Mouse (Mus musculus): ENCODE results near the gene Bmp5.
A peak's percentile ranks its signal among the peaks of the same experiment; 100 is the strongest.
"Not testable (repeated sequence)": the region's sequence is repeated elsewhere in the genome, so short reads cannot be mapped to it uniquely, and the experiment has no call there.

Gene Bmp5

DNA sequence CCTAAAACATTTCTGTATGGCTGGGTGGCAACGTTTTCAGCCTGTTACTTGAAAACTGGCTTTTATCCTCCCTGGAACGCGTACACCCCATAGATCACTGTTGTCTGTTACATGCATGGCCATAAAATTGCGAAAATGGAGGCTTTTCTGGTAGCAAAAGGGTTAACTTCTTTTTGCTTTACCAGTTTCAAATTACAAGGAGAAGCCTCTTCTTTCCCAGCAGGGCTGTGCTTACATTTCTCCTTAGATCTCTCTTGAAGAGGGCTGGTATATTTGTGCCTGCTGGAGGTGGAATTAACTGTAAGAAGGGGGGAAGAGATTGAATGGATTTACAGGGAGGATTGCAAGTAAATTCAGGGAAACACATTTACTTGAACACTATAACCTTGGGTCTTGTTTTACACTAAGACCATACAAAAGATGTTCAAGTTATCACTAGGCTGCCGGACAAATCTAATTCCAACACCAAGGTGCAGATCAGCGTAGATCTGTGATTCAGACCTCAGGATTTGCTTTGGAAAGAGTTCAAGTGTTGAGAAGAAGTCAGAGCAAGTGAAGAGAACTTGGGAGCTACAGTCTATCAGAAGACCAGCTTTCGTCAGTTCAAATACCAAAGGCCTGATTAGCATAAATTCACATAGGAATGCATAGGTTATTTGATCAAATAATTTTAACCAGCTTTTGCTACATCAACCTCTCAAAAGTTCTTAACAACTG lies at the start of gene Bmp5:
Gene Bmp5 (plus strand): TSS at position 236 of the 717 bp plus-strand sequence.
- no peak for DNase-seq (ENCODE audit: low spot score)

DNA sequence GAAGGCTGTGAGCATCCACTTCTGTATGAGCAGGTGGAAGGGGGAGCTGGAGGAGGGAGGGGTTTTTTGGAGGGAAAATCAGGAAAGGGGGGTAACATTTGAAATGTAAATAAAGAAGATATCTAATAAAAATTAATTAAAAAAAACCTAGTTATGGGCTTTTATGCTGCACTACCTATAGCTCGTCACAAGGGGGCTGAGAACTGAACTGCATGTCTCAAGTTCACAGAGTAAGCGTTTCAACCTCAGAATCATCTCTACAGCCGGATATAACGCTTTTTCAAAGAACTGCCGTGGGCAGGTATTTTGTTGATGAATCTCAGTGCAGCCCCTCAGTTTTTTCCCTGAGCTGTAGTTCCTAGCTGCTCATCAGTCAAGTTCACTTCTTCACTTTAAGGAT lies 15.1 kb upstream of the Bmp5 start:
- DNase-seq (ENCODE audit: low spot score): no peak

DNA sequence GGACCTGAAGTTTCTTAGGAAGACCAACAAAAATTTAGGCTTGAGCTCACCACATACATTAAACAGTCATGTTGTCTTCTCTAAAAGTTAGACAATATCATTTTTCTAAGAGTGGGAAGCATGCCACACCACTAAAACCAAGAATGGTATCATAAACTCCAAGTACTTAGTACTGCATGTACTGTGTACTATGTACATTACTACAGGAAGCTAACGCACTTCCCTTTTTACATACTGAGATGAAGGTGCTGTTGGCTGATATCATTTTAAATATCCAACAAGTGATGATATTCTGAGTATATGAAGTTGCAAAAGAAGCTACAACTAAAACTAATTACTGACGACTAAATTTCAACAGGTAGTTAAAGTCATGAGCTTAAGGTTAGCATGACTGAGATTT lies 13.6 kb upstream of the Bmp5 start:
- no peak for DNase-seq (ENCODE audit: low spot score)

DNA sequence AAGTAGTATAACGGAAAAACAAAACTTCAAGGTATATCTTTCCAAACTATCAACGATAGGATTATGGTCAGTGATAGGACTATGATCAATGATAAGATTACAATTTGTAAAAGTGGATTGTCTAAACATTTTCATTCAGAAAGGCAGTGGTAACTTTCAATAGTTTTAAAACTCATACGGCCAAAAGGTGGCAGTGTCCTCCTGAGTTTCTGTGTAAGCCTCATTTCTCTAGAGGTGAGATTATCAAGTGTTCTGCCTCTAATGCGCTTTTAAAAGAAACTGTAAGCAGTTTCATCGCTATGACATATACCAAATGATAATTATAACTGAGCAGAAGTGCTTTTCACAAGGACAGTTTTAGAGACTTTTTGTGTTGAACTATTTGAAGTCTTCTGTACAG lies 12.7 kb upstream of the Bmp5 start:
- peak; percentile 13 for DNase-seq (ENCODE audit: low spot score)

DNA sequence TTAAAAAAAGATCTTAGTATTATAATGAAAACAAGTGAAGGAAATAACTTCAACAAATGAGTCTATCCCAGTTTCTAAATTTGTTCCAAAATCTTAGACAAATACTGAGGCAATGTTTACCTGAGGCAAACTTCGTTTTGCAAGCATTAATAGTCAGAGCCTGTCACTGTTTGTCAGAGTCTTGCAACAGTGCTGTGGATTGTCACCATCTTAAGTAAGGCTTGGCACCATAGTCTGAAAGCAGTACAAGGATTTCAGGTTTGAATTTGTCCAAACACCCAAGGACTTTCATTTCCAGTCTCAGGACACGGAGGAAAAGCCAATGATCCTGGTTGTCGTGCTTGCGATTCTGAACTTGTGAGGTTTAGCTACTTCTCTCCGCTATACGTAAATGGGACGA lies 10.4 kb upstream of the Bmp5 start:
- DNase-seq (ENCODE audit: low spot score): no peak

DNA sequence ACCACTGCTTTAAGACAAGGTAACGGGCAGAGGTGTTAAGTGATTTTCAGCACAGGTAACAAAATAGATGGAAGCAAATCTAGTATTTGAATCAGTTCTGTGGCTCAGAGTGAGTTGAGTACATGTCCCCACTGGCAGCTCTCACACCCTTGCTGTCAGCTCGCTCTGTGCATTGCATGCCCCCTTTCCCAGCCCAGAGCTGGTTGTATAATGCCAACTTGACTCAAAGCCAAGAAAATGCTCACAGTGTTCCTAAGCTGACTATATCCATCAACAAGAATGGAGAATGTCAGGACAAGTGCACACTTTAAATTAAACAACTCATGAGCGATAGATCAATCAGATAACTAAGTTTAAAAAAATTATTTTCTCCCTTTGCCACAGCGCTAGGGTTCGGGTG lies 8.6 kb upstream of the Bmp5 start:
- no peak for DNase-seq (ENCODE audit: low spot score)

DNA sequence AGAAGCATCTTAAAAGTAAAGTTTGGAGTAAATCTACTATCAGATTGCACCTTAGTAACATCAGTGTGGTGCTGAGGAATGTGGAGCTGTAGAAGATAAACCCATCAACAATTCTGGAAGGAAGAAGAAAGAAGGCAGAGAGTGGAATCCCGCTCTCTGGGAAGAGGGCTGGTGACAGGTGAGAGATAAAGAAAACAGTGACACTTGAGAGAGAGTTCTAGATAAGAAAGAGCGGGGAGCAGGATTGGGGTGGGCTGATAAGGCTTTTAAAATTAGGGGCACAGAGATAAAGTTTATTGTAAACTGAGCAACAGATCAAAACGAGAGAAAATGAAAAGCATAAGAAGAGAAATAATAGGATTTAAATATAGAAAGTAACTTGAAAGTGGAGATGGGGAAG lies 6.1 kb upstream of the Bmp5 start:
- DNase-seq (ENCODE audit: low spot score): no peak

DNA sequence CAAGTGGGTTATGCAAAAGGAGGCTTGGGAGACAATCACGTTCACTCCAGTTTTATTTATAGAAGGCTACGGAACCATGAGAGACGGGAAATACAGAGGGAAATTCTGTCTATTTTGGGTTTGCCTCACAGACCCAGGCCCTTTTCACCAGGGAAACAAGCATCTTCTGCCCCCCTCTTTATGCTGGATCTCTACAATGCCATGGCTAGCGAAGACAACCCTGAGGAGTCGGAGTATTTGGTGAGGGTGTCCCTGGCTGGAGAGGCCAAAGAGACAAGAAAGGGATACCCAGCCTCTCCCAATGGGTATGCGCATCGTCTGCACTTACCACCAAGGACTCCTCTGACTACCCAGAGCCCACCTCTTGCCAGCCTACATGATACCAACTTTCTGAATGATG lies 989 bp downstream of the Bmp5 start:
- no peak for DNase-seq (ENCODE audit: low spot score)

DNA sequence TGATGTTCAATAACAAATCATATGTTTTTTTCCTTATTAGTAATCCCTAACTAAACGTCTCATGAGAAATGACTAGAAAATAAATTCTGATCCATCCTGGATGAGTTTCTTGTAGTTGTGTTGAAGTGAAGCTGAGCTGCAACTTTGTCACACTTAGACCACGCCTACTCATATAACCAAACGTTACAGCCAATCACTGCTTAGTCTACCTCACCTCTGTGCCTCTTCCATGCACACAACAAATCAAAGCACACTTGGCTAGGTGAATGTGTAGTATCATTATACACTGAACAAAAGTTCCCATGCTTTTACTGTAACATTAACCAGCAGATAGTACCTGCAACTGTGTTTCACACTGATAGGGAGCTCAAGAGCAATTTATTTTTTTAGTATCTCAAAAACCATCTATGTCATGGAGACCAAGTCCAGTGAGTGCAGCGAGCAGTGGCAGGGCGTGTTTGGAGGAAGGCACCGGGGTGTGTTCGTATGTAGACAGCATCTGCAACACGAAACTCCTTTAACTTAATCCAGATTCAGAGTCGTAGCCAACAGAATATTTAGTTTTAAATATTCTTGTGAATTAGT lies 3.7 kb downstream of the Bmp5 start:
- no peak for DNase-seq (ENCODE audit: low spot score)

DNA sequence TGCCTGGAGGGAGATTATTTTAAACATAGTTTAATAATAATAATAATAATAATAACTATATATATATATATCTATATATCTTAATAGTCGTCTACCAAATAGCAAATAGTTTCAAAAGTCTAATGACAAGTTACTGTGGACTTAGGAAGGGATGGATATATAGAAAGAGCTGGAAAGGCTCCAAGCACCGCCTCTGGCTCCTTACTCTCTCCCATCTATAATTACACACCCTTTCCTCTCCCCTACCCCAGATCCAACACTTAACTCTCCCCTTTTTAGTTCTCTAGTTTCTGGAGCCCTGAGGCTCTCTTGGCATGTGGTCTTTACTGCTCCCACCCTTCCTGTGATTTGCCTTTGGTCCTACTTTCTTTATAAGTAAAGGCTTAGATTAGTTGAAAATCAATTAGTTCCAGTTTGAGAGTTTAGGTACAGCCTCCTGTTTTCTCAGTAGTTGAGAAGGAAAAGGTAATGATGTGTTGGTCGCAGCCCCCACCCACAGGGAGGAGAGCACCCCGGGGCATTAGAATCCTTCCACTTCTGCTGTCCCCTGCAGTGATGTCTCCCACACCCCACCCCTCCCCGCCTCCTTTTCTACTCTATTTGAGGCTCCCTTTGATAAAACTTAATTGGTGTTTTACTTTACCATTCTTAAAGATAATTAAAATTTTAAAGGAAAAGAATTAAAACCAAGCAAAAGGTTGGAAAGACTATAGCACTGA lies 5.6 kb downstream of the Bmp5 start:
- no peak for DNase-seq (ENCODE audit: low spot score)

DNA sequence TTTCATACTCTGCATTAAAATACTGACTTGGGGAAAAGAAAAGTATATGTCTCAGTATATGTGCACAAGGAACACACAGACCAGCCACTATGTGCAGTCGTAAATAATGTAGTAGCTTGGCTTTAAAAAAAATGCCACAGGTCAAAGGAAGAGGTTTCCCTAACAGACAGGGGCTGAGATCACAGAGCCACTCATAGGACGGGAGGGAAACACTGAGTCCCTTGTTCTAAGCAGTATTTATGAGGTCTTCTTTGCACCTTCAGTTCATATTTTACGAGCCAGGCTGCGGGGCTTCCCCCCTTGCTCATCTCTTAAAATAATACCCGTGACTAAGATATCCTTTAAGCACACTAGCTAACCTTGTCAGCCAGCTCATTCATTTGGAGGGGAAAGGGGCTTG lies 6.4 kb downstream of the Bmp5 start:
- DNase-seq (ENCODE audit: low spot score): no peak

DNA sequence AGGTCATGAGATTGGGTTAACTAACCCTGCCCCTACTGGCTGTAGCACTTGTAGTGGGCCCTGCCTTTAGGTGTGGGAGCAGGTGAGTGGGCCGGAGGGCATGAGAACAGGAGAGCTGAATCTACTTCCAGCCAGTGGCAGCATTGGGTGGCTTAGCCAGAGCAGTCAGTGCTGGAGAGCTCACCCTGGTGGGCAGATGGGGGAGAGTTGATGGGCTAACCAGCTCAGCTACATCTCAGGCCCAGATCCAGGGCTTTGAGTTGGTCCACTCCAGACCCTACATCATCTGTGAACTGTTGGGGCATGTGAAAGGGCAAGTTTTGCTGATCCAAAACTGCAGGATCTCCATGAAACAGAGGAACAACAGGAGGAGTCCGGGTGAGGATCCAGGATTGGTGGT lies 8.4 kb downstream of the Bmp5 start:
- no peak for DNase-seq (ENCODE audit: low spot score)

DNA sequence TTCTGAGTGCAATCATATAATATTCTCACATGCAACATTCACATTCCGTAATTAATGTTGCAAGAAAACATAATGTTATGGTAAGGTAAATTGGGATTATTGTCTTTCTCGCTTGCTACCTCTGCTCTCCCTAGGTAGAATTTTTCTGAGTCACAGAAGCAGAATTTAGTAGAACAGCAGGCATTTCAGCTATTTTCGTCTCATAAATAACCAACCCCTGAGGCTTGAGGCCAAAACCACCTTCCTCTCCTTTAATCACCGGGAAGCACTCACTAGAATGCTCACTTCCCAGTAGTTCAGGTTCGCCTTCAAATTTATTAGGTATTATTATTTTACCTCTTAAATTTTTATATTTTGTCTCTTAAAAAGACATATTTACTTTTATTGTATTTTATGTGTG lies 10.8 kb downstream of the Bmp5 start:
- DNase-seq (ENCODE audit: low spot score): no peak

DNA sequence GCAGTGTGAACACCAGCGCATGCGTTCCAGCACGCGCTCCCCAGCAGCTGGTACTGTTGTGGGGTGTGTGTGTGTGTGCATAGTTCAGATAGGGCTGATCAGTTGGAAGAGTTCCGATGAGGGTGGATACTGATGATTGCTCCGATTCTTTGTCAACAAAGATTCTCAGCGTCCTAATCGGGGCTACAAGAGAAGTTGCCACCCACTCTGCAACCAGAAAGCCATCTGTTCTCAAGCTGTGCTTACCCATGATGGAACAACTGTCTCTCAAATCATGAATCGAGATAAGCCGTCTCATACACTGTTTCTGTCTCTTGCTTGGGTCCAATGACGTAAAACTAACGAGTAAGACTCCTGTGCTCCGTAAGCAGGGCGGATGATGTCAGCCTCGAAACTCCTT lies 12.0 kb downstream of the Bmp5 start:
- DNase-seq (ENCODE audit: low spot score): no peak

DNA sequence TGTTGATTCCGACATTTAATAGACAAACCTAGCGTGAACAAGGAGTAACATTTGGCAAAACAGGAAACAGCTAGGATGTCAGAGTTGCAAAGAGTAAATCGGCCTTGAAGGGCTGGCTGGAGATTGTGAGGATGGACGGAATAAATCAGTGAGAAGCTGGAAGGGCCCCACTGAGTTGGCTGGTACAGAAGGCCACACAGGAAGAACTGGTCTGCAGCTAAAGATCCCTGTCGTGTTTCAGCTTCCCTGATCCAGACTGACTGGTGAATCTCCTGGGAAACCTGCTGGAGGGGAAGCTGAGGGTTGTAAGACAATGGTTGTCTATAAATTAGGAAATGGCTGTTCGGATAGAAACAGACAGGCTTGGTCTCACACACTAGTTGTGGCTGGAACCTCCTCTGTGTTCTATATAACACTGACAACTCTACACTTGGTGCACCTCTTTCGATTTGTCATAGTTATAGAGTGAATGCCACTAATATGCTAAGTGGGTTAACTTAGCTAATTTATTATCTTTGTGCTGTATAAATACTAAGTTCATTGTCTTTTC lies 14.8 kb downstream of the Bmp5 start:
- no peak for DNase-seq (ENCODE audit: low spot score)

DNA sequence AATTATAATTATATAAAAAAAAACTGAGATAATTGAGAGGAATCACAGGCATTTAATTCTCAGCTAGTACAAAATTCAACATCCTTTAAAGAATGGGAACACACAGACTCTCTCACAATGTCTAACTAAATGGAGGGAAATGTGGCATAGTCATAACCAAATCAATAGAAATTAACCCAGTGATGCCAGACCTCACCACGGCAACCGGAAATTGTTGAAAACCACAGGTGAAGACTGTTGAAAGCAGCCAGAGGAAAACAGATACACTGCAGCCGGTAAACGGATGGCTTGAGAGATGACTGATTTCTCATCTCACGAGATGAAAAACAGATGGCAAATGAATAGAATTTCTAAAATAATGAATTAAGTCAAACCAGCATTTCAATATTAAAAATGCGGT lies 29.8 kb downstream of the Bmp5 start:
- DNase-seq (ENCODE audit: low spot score): no peak

DNA sequence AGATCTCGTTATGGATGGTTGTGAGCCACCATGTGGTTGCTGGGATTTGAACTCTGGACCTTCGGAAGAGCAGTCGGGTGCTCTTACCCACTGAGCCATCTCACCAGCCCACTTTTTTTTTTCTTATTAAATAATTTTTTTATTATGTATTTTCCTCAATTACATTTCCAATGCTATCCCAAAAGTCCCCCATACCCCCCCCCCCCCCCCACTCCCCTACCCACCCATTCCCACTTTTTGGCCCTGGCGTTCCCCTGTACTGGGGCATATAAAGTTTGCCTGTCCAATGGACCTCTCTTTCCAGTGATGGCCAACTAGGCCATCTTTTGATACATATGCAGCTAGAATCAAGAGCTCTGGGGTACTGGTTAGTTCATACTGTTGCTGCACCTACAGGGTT lies 33.0 kb downstream of the Bmp5 start:
- DNase-seq (ENCODE audit: low spot score): not testable (repeated sequence)

DNA sequence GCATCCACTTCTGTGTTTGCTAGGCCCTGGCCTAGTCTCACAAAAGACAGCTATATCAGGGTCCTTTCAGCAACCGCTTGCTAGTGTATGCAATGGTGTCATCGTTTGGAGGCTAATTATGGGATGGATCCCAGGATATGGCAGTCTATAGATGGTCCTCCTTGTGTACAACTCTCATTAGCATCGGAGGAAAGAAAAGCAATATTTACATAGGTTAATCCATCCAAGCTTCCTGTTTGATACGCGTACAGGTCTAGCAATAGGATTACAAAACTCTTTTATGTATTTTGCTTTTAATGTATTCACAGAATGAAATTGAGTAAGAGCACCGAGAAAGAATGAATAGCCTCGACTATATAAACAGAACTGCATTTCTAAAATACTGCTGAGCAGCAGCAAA lies 33.5 kb downstream of the Bmp5 start:
- DNase-seq (ENCODE audit: low spot score): no peak

DNA sequence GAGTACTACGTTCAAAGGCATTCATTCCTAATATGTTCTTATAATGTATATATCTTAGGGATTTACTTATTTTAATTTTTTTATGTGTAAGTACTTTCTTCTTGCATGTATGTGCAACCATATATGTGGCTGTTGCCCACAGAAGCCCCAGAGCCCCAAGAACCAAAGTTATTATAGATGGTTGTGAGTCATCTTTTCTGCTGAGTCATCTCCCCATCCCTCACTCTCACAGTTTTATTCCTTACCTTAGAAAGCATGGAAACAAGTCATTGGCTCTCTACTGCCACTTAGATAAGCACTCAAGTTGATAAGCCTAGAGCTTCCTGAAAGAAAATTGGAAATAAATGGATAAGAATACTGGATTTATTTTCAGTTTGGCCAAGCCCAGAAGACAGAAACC lies 40.0 kb downstream of the Bmp5 start:
- no peak for DNase-seq (ENCODE audit: low spot score)

DNA sequence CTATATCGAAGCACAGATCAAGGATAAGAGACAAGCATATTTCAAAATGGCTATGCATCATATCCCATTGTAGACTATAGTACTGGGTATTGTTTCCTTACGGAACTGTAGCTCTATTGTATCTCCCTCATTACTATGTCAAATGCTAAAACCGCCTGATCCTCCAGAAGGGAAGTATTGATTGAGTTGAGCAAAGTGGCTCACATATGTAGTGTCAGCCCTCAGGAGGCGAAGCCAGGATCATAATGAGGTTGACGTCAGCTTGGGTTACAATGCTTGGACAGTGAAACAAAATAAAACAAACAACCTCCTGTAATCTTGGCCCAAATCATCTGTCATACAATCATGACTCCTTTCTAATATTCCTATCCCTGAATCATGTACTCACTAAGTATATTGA lies 43.2 kb downstream of the Bmp5 start:
- no peak for DNase-seq (ENCODE audit: low spot score)

DNA sequence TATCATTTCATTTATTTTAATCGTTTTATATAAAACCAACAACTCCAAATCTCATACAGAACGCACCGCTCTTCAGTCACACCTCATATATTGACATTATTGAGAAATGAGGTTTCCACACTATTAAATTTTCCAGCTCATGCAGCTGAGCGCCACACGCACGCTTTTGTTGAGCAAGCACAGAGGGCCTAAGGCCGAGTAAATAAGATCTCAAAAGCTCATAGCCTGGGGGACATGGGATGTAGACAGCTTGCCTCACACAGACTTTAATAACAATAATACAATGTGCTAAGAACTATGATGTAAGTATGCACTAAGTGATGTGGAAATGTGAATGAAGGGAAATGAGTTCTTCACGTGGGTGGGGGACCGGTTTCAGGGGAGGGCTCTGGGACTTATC lies 57.3 kb downstream of the Bmp5 start:
- DNase-seq (ENCODE audit: low spot score): no peak

DNA sequence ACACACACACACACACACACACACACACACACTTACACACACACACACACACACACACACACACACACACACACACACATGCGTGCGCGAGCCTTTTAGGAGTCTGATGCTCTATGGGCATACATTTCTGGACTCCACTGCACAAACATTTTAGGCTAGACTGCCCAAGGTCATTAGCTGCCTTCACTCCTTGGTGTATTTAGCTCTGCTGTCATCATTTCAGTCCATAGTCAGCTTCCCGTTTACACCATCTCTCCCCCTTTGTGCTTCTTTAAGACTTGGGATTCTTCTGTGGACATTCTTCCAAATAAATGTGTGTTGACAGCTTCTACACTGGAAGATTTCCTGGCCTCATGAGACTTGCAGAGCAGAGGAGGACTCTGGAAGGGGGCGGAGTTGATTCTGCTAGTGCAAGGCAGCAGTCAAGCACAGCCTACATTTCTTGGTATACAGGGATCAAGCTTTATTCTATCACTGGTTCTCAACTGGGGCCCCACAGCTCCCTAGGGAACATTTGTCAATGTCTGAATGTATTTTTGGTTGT lies 58.1 kb downstream of the Bmp5 start:
- DNase-seq (ENCODE audit: low spot score): no peak

DNA sequence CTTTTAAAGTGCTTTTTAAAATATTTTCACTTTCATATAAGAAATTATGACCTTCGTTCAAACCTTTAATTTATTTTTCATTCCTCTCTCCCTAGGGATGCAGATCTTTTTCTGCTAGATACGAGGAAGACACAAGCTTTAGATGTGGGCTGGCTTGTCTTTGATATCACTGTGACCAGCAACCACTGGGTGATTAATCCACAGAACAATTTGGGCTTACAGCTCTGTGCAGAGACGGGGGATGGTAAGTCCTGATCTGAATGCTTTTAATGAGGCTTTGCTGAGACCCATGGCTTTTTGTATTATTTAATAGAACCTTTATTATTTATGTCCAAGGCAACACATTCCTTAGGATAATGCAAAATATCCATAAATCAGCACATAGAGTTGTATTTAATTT lies 64.3 kb downstream of the Bmp5 start:
- no peak for DNase-seq (ENCODE audit: low spot score)

All from ovary, postnatal 14 days (tissue).